Mouse (Mus musculus) ES-Bruce4 (cell line): ENCODE data around the gene 1700029F12Rik. TPM values are rescaled to one million over a fixed set of nuclear protein-coding genes. Genes with fewer than 3 reads are reported as not detected.
A peak's percentile ranks its signal among the peaks of the same experiment; 100 is the strongest.

Source experiments
- H3K27ac ChIP-seq: 2 replicates; pipeline ENCODE4 v1.5.1; 2012; ENCODE audit warnings: low read length, inconsistent platforms; ENCODE audit not compliant: insufficient read depth
- H3K27me3 ChIP-seq: 2 replicates; pipeline ENCODE4 v1.6.1; 2012; ENCODE audit warnings: mild to moderate bottlenecking, low read length, inconsistent platforms; ENCODE audit not compliant: control insufficient read depth, poor library complexity, insufficient read depth, severe bottlenecking
- H3K36me3 ChIP-seq: 2 replicates; pipeline ENCODE4 v1.6.1; 2012; ENCODE audit warnings: inconsistent platforms, mild to moderate bottlenecking, low read length, moderate library complexity; ENCODE audit not compliant: control insufficient read depth, poor library complexity, insufficient read depth, severe bottlenecking
- H3K4me1 ChIP-seq: one replicate; pipeline ENCODE4 v1.8.1; 2011; ENCODE audit warnings: low read length; ENCODE audit not compliant: control insufficient read depth, insufficient read depth
- H3K4me3 ChIP-seq: 2 replicates; pipeline ENCODE4 v1.5.1; 2011; ENCODE audit warnings: low read depth, mild to moderate bottlenecking, low read length
- H3K9ac ChIP-seq: 2 replicates; pipeline ENCODE4 v1.6.1; 2012; ENCODE audit warnings: low read depth, mild to moderate bottlenecking, inconsistent platforms; ENCODE audit not compliant: poor library complexity, severe bottlenecking
- H3K9me3 ChIP-seq: replicated peaks from 2 replicates; pipeline ENCODE4 v1.6.1; 2012; ENCODE audit warnings: mild to moderate bottlenecking, low read length, inconsistent platforms; ENCODE audit not compliant: control insufficient read depth, poor library complexity, insufficient read depth, severe bottlenecking
- CTCF ChIP-seq: IDR thresholded peaks from one replicate; pipeline ENCODE4 v1.8.1; 2011; ENCODE audit warnings: low read depth, low read length
- EP300 ChIP-seq: IDR thresholded peaks from 2 replicates; pipeline ENCODE4 v1.6.1; 2011; ENCODE audit warnings: low read depth, low read length; ENCODE audit not compliant: insufficient read depth
- POLR2A ChIP-seq: IDR thresholded peaks from one replicate; pipeline ENCODE4 v1.8.1; 2011; ENCODE audit warnings: low read length; ENCODE audit not compliant: insufficient read depth
- polyA plus RNA-seq: library from polyadenylated mRNA; stranded (reverse); fragments of >200 nt; gene quantifications from 2 replicates; pipeline ENCODE4 v1.2.4, GENCODE M21; 2011; ENCODE audit warnings: low read depth; ENCODE audit not compliant: missing spikeins, insufficient read depth, insufficient read length

Gene 1700029F12Rik
- not detected in 2 replicates for polyA plus RNA-seq

GRCm38 (mm10) chr13:97034262-97034661 lies at the start of gene 1700029F12Rik:
Gene 1700029F12Rik (minus strand): TSS chr13:97034362.
- Histone ChIP-seq H3K9ac (no peak within 1 kb of the TSS), H3K4me1 (no peaks in the 10 kb centered on the region), H3K27me3 (peaks cover 2% of the 10 kb centered on the region; the same call in 1 of the 2 replicates), H3K4me3 (no peak within 1 kb of the TSS), H3K9me3 (no peaks in the 10 kb centered on the region; the same call in 1 of the 2 replicates), H3K36me3 (no peaks in the 10 kb centered on the region), H3K27ac (no peak within 1 kb of the TSS)
- TF ChIP-seq CTCF (no peak), EP300 (no peak), POLR2A (no peak)

GRCm38 (mm10) chr13:97082432-97082831 lies 48.3 kb upstream of the 1700029F12Rik start:
- Histone ChIP-seq H3K27me3 (no peaks in the 10 kb centered on the region), H3K27ac (peak overlapping the region; percentile 89), H3K36me3 (peaks cover 12% of the 10 kb centered on the region; the same call in 1 of the 2 replicates), H3K9ac (no peak overlapping the region), H3K4me1 (peaks cover 3% of the 10 kb centered on the region), H3K9me3 (no peaks in the 10 kb centered on the region), H3K4me3 (no peak overlapping the region)
- TF ChIP-seq CTCF: no peak
- TF ChIP-seq EP300: no peak
- no peak for TF ChIP-seq POLR2A

GRCm38 (mm10) chr13:97080615-97081014 lies 46.5 kb upstream of the 1700029F12Rik start:
- peaks cover 12% of the 10 kb centered on the region for H3K36me3 ChIP-seq
- no peak overlapping the region for H3K9ac ChIP-seq
- H3K27me3 ChIP-seq: no peaks in the 10 kb centered on the region
- no peak for TF ChIP-seq POLR2A
- no peak for TF ChIP-seq EP300
- no peak for TF ChIP-seq CTCF
- H3K4me1 ChIP-seq: peaks cover 3% of the 10 kb centered on the region
- no peak overlapping the region for H3K27ac ChIP-seq
- no peaks in the 10 kb centered on the region for H3K9me3 ChIP-seq
- H3K4me3 ChIP-seq: no peak overlapping the region

GRCm38 (mm10) chr13:97080201-97080600 lies 46.0 kb upstream of the 1700029F12Rik start:
- H3K9me3 ChIP-seq: no peaks in the 10 kb centered on the region
- H3K9ac ChIP-seq: no peak overlapping the region
- no peaks in the 10 kb centered on the region for H3K27me3 ChIP-seq
- no peak overlapping the region for H3K4me3 ChIP-seq
- H3K27ac ChIP-seq: peak overlapping the region; percentile 39; the same call in 1 of the 2 replicates
- H3K4me1 ChIP-seq: peaks cover 3% of the 10 kb centered on the region
- peaks cover 12% of the 10 kb centered on the region for H3K36me3 ChIP-seq
- TF ChIP-seq POLR2A (no peak), CTCF (no peak), EP300 (no peak)

GRCm38 (mm10) chr13:97077556-97077955 lies 43.4 kb upstream of the 1700029F12Rik start:
- peak overlapping the region; percentile 56; the same call in 1 of the 2 replicates for H3K27ac ChIP-seq

GRCm38 (mm10) chr13:97073497-97073896 lies 39.3 kb upstream of the 1700029F12Rik start:
- Histone ChIP-seq H3K27me3 (no peaks in the 10 kb centered on the region), H3K9me3 (no peaks in the 10 kb centered on the region), H3K4me3 (no peak overlapping the region), H3K9ac (peak overlapping the region; percentile 99), H3K36me3 (no peaks in the 10 kb centered on the region; the same call in 1 of the 2 replicates), H3K4me1 (peaks cover 5% of the 10 kb centered on the region), H3K27ac (peak overlapping the region; percentile 14; the same call in 1 of the 2 replicates)
- no peak for TF ChIP-seq POLR2A
- no peak for TF ChIP-seq CTCF
- no peak for TF ChIP-seq EP300

More at GRCm38 (mm10) chr13:97077556-97077955, 43.4 kb upstream of the 1700029F12Rik start:
- no peaks in the 10 kb centered on the region for H3K27me3 ChIP-seq
- no peak overlapping the region for H3K9ac ChIP-seq
- H3K36me3 ChIP-seq: peaks cover 12% of the 10 kb centered on the region
- no peak overlapping the region for H3K4me3 ChIP-seq
- H3K4me1 ChIP-seq: peaks cover 3% of the 10 kb centered on the region
- H3K9me3 ChIP-seq: no peaks in the 10 kb centered on the region
- no peak for TF ChIP-seq EP300
- TF ChIP-seq CTCF: no peak
- TF ChIP-seq POLR2A: no peak
